Mouse (Mus musculus) NIH3T3 (cell line): Measurements from ENCODE around the gene Srrt.

Experiments
- DNase-seq: peaks from one replicate; pipeline ENCODE4 v3.0.0-alpha.2; 2012; ENCODE audit warnings: low read depth

The Srrt gene

DNA sequence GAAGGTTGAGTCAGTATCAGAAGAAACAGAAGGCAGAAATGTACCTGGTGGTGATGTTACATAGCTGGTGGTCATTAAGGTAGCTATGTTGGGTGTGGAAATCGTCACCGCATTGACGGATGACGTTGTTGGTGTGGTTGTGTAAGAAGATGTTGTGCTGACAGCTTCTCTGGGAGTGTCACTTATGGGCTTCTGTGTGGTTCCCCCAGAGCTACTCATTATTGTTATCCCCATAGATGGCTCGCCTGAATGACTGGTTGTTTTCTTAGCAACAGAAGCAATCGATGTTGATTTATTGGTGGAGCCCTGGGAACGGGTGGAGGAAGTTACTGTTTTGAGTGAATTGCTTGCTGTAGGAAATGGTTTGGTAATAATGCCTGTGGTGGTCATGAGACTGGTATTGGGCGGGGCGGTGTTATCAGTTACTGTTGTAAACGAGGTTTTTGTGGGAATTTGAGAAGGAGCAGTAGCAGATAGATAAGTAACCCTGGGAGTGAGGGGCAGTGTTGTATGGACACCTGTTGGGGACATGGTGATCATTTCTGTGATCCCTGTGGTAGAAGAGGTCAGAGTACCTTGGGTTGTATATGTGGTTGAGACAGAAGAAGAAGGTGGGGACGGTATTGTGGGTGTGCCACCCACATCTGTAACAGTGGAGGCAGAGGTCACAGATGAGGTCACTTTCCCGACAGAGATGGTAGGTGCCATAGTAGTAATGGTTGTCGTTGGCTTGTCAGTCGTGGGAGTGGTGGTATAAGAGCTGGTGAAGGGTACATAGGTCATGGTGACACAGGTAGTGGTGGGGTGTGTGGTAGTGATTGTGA, 43.4 kb downstream of the Srrt start:
- DNase-seq, result no peak
